Mouse (Mus musculus): ENCODE measurements at regions not wholly inside any gene's neighbourhood (a gene's known extent, or its start where the extent isn't known, plus 50 kb on each side); places are given as distances from the start of the nearest gene placed in this dataset.
"Not testable (repeated sequence)": the region's sequence is repeated elsewhere in the genome, so short reads cannot be mapped to it uniquely, and the experiment has no call there.

- no peak for DNase-seq
Measured at GRCm38 (mm10) chr14:48607131-48607530, 66.5 kb downstream of the Otx2 start.

DNA sequence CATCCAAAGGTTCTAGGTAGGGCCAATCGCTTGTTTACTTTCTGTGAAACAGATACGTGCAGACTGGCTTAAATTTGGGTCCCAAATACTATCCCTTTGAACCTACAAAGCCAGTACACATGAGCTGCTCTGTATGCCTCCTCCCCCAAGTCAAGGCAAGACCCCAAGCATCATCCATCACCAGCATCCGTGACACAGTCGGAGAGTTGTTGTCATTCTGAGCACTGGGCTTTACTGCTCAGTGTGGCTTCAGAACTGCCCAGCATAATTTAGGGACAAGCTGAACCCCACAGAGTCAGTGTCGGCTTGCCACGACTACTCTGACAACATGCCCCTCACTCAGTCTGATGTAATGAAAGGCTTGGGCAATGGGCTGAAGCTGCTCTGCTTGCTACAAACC, 70.1 kb downstream of the Otx2 start:
- DNase-seq, result no peak

GRCm38 (mm10) chr14:48594334-48594733, 79.3 kb downstream of the Otx2 start:
- no peak for DNase-seq

GRCm38 (mm10) chr14:48593363-48593762, 80.3 kb downstream of the Otx2 start:
- DNase-seq, result no peak

DNA sequence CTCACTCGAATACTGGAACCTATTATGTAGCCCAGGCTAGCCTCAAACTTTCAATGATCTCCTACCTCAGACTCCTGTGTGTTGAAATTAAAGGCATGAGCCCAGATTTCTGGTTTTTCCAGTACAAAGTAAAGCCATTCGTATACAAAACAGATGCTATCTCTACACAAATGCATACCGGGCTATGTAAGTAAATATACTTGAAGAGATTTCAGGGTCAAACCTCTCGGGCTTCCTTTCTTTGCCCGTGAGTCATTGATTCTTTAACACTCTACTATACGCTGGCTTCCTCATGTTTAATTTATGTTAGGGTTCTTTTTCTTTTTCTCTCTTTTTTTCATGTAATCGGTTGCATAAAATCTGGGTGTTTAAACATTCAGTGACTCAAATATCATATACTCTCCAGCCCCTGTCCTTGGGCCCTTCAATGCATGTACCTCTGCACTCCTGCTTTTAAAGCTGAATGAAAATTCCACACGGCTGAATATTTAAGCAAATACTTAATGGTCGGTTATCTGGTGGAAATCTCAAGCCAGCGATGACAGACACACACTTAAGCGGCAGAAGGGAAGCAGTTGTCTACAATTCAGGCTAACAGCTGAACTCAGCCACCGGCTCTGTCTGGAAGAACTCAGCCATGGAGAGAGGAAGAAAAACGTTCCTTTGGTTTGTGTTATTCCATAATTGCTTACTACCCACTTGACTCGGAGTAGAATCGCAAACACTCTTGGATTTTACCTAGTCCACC, 82.0 kb downstream of the Otx2 start:
- DNase-seq, result no peak

DNA sequence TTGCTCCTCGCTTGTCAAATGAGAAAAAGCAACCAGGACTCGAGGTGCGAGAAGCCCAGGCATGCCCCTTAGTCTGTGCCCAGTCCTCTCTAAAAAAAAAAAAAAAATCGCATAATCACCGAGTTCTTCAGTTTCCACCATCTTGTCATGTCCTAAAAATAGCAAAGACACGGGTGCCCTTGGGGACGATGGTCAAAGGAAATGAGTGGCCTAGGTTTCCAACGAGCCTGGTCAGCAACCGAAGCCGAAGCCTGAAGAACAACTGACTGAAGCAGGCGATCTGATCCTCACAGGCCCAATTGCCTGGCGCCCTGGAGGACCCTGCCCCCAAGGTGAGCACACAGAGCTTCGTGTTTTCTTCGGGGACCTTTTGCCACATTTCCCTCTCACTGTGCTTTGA, 83.2 kb downstream of the Otx2 start:
- no peak for DNase-seq

GRCm38 (mm10) chr14:48589702-48590325, 83.8 kb downstream of the Otx2 start:
- DNase-seq, result peak; percentile 4

DNA sequence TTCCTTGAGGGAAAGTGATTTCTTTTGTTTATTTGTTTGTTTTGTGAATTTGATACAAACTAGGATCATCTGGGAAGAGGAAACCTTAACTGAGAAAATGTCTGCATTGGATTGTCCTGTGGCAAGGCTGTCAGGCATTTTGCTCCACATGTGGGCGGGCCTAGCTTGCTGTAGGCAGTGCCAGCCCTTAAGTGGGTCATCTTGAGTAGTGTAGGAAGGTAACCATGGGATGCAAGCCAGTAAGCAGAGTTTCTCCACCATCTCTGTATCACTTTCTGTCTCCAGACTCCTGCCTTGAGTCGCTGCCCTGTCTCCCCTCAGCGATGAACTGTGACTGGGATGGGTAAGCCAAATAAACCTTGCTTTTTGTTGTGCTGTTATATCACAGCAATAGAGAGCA, 87.8 kb downstream of the Otx2 start:
- DNase-seq, result no peak

GRCm38 (mm10) chr14:48584571-48584970, 89.0 kb downstream of the Otx2 start:
- DNase-seq, result no peak

DNA sequence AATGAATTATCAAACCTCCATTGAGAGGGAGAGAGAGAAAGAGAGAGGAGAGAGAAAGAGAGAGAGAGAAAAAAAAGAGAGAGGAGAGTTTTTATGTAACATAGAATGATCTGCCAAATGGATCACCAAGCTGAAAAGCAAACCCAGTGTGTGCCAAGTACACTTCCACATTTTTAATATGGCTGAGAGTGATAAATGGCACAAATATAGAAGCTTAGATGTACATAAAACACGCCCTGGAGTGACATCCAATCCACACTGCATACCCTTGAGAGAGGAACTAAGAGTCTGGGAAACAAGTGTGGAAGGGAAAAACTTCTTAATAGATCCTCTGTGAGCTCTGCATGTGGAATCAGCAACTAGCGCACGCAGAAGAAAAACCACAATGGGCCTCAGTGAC, 90.1 kb downstream of the Otx2 start:
- DNase-seq, result no peak

DNA sequence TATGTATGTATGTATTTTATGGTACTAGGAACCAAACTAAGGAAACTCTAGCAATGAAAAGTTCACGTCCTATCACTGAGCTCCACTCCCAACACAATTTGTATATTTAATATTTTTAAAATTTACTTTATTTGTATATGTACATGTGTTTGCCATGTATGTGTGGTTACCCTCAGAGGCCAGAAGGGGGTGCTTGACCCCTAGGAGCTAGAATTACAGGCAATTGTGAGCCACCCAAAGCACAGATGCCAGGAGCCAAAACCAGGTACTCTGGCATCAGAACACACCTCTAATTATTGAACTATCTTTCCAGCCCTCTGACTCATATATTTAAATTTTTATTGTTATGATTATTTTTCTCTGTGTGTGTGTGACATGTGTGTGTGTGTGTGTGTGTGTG, 91.5 kb downstream of the Otx2 start:
- no peak for DNase-seq

GRCm38 (mm10) chr14:48581308-48581707, 92.3 kb downstream of the Otx2 start:
- not testable (repeated sequence) for DNase-seq

DNA sequence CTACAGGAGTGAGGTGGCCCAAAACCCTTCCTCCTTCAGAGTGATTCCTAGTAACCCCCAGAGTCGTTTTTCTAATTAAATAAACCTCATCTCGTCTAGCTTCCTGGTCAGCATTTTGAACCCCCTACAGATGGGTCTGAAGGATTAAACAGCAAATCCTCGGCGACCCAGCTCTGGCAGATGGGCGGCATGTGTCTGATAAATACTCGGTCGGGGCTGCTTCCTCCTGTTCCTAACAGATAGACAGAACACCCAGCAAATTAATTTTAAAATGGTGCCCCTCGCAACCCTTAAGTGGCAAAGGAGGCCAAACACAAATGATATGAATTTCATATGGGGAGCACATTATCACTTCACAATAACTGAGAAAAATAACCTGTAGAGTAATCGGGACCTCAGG, 93.2 kb downstream of the Otx2 start:
- no peak for DNase-seq

- DNase-seq, result no peak
Measured at GRCm38 (mm10) chr14:48579985-48580384, 93.6 kb downstream of the Otx2 start.

All from lung, postnatal 10 days (tissue).